Mouse (Mus musculus) thymus, adult 2 months (tissue): ENCODE results near the gene Macrod2.

Experiments used
- CTCF ChIP-seq: fragments of 200-500 bp; IDR thresholded peaks from 2 replicates; pipeline ENCODE4 v1.5.1; 2012; ENCODE audit warnings: mild to moderate bottlenecking, control low read depth, low read length, moderate library complexity, borderline replicate concordance; ENCODE audit not compliant: control insufficient read depth, poor library complexity, insufficient read depth; ENCODE audit errors: extremely low read depth
- POLR2A ChIP-seq: fragments of 200-500 bp; IDR thresholded peaks from 2 replicates; pipeline ENCODE4 v1.6.1; 2012; ENCODE audit warnings: mild to moderate bottlenecking, low read length, control low read depth, moderate library complexity; ENCODE audit not compliant: control insufficient read depth, poor library complexity, insufficient read depth; ENCODE audit errors: extremely low read depth

DNA sequence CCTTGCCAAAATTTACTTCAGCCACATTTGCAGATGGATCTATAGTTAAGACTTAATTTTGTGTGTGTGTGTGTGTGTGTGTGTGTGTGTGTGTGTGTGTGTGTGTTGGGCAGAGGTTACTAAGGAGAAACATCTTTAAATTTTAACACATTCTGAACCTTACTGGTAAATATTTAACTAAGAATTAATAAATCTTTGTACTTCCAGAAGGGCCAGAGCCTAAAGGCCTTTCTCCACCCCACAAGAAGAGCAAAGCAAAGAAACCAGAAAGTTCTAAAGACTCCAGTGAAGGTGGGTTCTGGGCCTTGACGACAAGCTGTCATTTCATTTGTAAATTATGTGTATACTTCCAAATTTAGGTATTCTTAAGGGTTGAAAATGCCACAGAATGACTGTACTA is 1822.3 kb downstream of the Macrod2 start:
- TF ChIP-seq CTCF, result no peak
- TF ChIP-seq POLR2A, result no peak
